Mouse (Mus musculus) MEL (cell line): ENCODE data around the gene Trim67. TPM values are rescaled to one million over a fixed set of nuclear protein-coding genes. Genes with fewer than 3 reads are reported as not detected.

Source experiments
- DNase-seq: peaks from one replicate; pipeline ENCODE4 v3.0.0; 2011; ENCODE audit warnings: low read depth, low spot score
- H3K27ac ChIP-seq: 2 replicates; pipeline ENCODE4 v1.5.1; 2012; ENCODE audit warnings: low read depth, mild to moderate bottlenecking, control low read depth, low read length, moderate library complexity; ENCODE audit not compliant: control insufficient read depth
- H3K27me3 ChIP-seq, 2 experiments: fragments of 150-350 bp in 1 of 2; sonication (generic) in 1 of 2; 2 replicates each; pipeline ENCODE4 v1.6.1; 2012; ENCODE audit warnings: low read length in 2 of 2, mild to moderate bottlenecking in 2 of 2, improper control_type of control experiment in 1 of 2, moderate library complexity in 1 of 2; ENCODE audit not compliant: insufficient read depth in 2 of 2, control insufficient read depth in 1 of 2
- H3K36me3 ChIP-seq, 2 experiments: 2 replicates each; pipeline ENCODE4 v1.6.1; 2012 to 2014; ENCODE audit warnings: low read length in 2 of 2, improper control_type of control experiment in 1 of 2, inconsistent platforms in 1 of 2, mild to moderate bottlenecking in 1 of 2; ENCODE audit not compliant: insufficient read depth in 2 of 2, control insufficient read depth in 1 of 2
- H3K4me1 ChIP-seq, 2 experiments: fragments of 150-350 bp in 1 of 2; sonication (generic) in 1 of 2; 2 replicates each; pipeline ENCODE4 v1.6.1; 2012; ENCODE audit warnings: low read length in 2 of 2, improper control_type of control experiment in 1 of 2, mild to moderate bottlenecking in 1 of 2; ENCODE audit not compliant: insufficient read depth in 2 of 2, control insufficient read depth in 1 of 2
- H3K4me3 ChIP-seq, 2 experiments: fragments of 150-350 bp in 1 of 2; sonication (generic) in 1 of 2; 2 replicates each; pipeline ENCODE4 v1.5.1; 2012; ENCODE audit warnings: low read depth in 2 of 2, low read length in 2 of 2, mild to moderate bottlenecking in 2 of 2, moderate library complexity in 2 of 2, control low read depth in 1 of 2, improper control_type of control experiment in 1 of 2; ENCODE audit not compliant: control insufficient read depth in 1 of 2, insufficient read depth in 1 of 2
- H3K79me2 ChIP-seq: 2 replicates; pipeline ENCODE4 v1.6.1; 2012; ENCODE audit warnings: mild to moderate bottlenecking, low read length, moderate library complexity; ENCODE audit not compliant: control insufficient read depth, poor library complexity, insufficient read depth
- H3K9ac ChIP-seq: 2 replicates; pipeline ENCODE4 v1.6.1; 2012; ENCODE audit warnings: low read depth, mild to moderate bottlenecking, control low read depth, low read length, moderate library complexity; ENCODE audit not compliant: control insufficient read depth, poor library complexity, severe bottlenecking
- H3K9me3 ChIP-seq: fragments of 150-350 bp; sonication (generic); replicated peaks from 2 replicates; pipeline ENCODE4 v1.6.1; 2012; ENCODE audit warnings: mild to moderate bottlenecking, low read length, improper control_type of control experiment, moderate library complexity; ENCODE audit not compliant: insufficient read depth
- CHD1 ChIP-seq: IDR thresholded peaks from 2 replicates; pipeline ENCODE4 v1.6.1; 2012; ENCODE audit warnings: low read depth, mild to moderate bottlenecking, inconsistent platforms, low read length, improper control_type of control experiment
- ELF1 ChIP-seq: IDR thresholded peaks from 2 replicates; pipeline ENCODE4 v1.6.1; 2014; ENCODE audit warnings: low read depth, mild to moderate bottlenecking, inconsistent platforms, low read length, improper control_type of control experiment, moderate library complexity
- MXI1 ChIP-seq: IDR thresholded peaks from 2 replicates; pipeline ENCODE4 v1.6.1; 2011; ENCODE audit warnings: mild to moderate bottlenecking, low read depth, low read length, improper control_type of control experiment
- MYC ChIP-seq: IDR thresholded peaks from 2 replicates; pipeline ENCODE4 v1.6.1; 2011; ENCODE audit warnings: low read depth, mild to moderate bottlenecking, low read length, improper control_type of control experiment, moderate library complexity
- NELFE ChIP-seq: IDR thresholded peaks from 2 replicates; pipeline ENCODE4 v1.6.1; 2011; ENCODE audit warnings: low read depth, low read length, improper control_type of control experiment
- NRF1 ChIP-seq: IDR thresholded peaks from 2 replicates; pipeline ENCODE4 v1.6.1; 2014; ENCODE audit warnings: low read depth, mild to moderate bottlenecking, inconsistent platforms, low read length, improper control_type of control experiment, moderate library complexity; ENCODE audit not compliant: poor library complexity, insufficient read depth, severe bottlenecking
- POLR2A ChIP-seq, 2 experiments: IDR thresholded peaks; 2 replicates each; pipeline ENCODE4 v1.6.1; 2011 to 2012; ENCODE audit warnings: low read length in 2 of 2, mild to moderate bottlenecking in 2 of 2, control low read depth in 1 of 2, improper control_type of control experiment in 1 of 2, low read depth in 1 of 2, moderate library complexity in 1 of 2; ENCODE audit not compliant: control insufficient read depth in 1 of 2, insufficient read depth in 1 of 2, poor library complexity in 1 of 2
- RCOR1 ChIP-seq: IDR thresholded peaks from 2 replicates; pipeline ENCODE4 v1.6.1; 2012; ENCODE audit warnings: low read depth, mild to moderate bottlenecking, inconsistent platforms, low read length, improper control_type of control experiment
- TAL1 ChIP-seq: IDR thresholded peaks from 2 replicates; pipeline ENCODE4 v1.6.1; 2012; ENCODE audit warnings: mild to moderate bottlenecking, inconsistent platforms, low read length, moderate library complexity, mixed read lengths
- TCF12 ChIP-seq: IDR thresholded peaks from 2 replicates; pipeline ENCODE4 v1.6.1; 2014; ENCODE audit warnings: low read depth, mild to moderate bottlenecking, inconsistent platforms, low read length, improper control_type of control experiment, moderate library complexity
- UBTF ChIP-seq: IDR thresholded peaks from 2 replicates; pipeline ENCODE4 v1.6.1; 2012; ENCODE audit warnings: low read depth, mild to moderate bottlenecking, inconsistent platforms, low read length, improper control_type of control experiment, moderate library complexity, borderline replicate concordance; ENCODE audit not compliant: insufficient read depth
- USF1 ChIP-seq: IDR thresholded peaks from 2 replicates; pipeline ENCODE4 v1.6.1; 2014; ENCODE audit warnings: low read depth, mild to moderate bottlenecking, inconsistent platforms, low read length, improper control_type of control experiment, moderate library complexity
- USF2 ChIP-seq, 2 experiments: IDR thresholded peaks; 2 replicates each; pipeline ENCODE4 v1.6.1; 2011 to 2012; ENCODE audit warnings: improper control_type of control experiment in 2 of 2, low read length in 2 of 2, borderline replicate concordance in 1 of 2, inconsistent platforms in 1 of 2, low read depth in 1 of 2, mild to moderate bottlenecking in 1 of 2; ENCODE audit not compliant: insufficient read depth in 1 of 2
- polyA plus RNA-seq, 2 experiments: library from polyadenylated mRNA; stranded (reverse) in 1 of 2; unstranded in 1 of 2; fragments of >175 nt in 1 of 2; fragments of >200 nt in 1 of 2; gene quantifications; 2 replicates each; pipeline versions ENCODE4 v1.2.1 to v1.2.4; 2012; ENCODE audit warnings: low replicate concordance in 2 of 2, low read depth in 1 of 2; ENCODE audit not compliant: insufficient read length in 2 of 2, insufficient read depth in 1 of 2, missing spikeins in 1 of 2
- total RNA-seq: library from RNA; depleted of rRNA; stranded (reverse); fragments of 300-350 nt; gene quantifications from 2 replicates; pipeline ENCODE4 v1.2.3, GENCODE M21; 2012

Trim67 gene
- total and polyA plus RNA-seq, 3 experiments = 0.06 TPM; not detected in 2

GRCm38 (mm10) chr8:124751191-124751590 lies 41.7 kb upstream of the Trim67 start:
- H3K27me3 ChIP-seq = no peaks in the 10 kb centered on the region
- peaks cover 2 to 10% of the 10 kb centered on the region in 2 experiments; a peak in 3 of 4 replicates for H3K4me1 ChIP-seq
- H3K9me3 ChIP-seq = no peaks in the 10 kb centered on the region
- H3K9ac ChIP-seq = peak overlapping the region; percentile 79
- H3K79me2 ChIP-seq = peaks cover 2% of the 10 kb centered on the region; the same call in 1 of the 2 replicates
- TF ChIP-seq RCOR1 = no peak
- TF ChIP-seq MXI1 = no peak
- no peak for TF ChIP-seq UBTF
- TF ChIP-seq MYC = no peak
- TF ChIP-seq USF1 = no peak
- no peak for TF ChIP-seq TCF12
- no peak for TF ChIP-seq NRF1
- TF ChIP-seq NELFE = no peak
- no peak for TF ChIP-seq USF2 (IDR thresholded peaks at IDR 0.05; ENCODE audit: borderline replicate concordance in 1 of 2, insufficient read depth in 1 of 2, low read depth in 1 of 2, low read length in 2 of 2)
- H3K4me3 ChIP-seq = peak overlapping the region; percentile 76 to 79
- no peak for DNase-seq
- no peak overlapping the region for H3K27ac ChIP-seq
- no peaks in the 10 kb centered on the region; a peak in 1 of 4 replicates for H3K36me3 ChIP-seq

DNA sequence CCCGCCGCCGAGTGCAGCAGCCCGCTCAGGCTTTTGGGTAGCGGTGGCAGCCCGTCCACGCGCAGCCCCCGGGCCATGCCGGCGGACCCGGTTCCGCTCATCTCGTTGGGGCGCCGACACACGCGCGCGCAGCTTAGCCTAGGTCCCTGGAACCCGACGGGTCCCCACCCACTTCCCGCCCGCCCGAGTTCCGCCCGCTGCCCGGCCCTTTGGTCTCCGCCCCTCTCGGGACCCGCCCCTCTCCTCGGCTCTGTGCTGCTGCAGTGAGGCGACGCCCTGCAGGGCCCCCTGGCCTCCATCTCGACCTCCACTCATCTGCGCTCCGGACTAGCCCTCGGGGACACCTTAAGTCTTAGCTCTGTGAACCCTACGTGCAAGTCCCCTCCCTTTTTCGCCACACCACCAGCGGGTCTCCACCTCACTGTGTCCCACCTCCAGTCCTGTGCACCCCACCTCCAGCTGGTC lies 41.2 kb upstream of the Trim67 start, which contains the start of gene Fam89a:
Fam89a (minus strand) TSS at position 124 of the 465 bp plus-strand sequence.
- Histone ChIP-seq H3K27ac (no peak within 1 kb of the TSS), H3K79me2 (peaks cover 2% of the 10 kb centered on the region; the same call in 1 of the 2 replicates), H3K9ac (peak within 1 kb of the TSS; percentile 79), H3K36me3 (no peaks in the 10 kb centered on the region; a peak in 1 of 4 replicates), H3K4me3 (peak within 1 kb of the TSS; percentile 76 to 79), H3K4me1 (peaks cover 2 to 10% of the 10 kb centered on the region in 2 experiments), H3K27me3 (no peaks in the 10 kb centered on the region), H3K9me3 (no peaks in the 10 kb centered on the region)
- TF ChIP-seq MXI1 (peak; percentile 45; the same call in 1 of the 2 replicates), POLR2A (IDR thresholded peaks at IDR 0.05; ENCODE audit: control insufficient read depth in 1 of 2, insufficient read depth in 1 of 2, low read depth in 1 of 2, low read length in 2 of 2, poor library complexity in 1 of 2) (peak; percentile 29 to 54; a peak in 3 of 4 replicates), NELFE (peak; percentile 27; the same call in 1 of the 2 replicates), ELF1 (0 out of 2 replicates have a peak, but pooled peaks have one; percentile 17), CHD1 (no peak), TAL1 (no peak), NRF1 (peak; percentile 61)
- peak; percentile 80 for DNase-seq
